14 mouse cellular contexts compared by ENCODE assay signal in the genomic region with DNA sequence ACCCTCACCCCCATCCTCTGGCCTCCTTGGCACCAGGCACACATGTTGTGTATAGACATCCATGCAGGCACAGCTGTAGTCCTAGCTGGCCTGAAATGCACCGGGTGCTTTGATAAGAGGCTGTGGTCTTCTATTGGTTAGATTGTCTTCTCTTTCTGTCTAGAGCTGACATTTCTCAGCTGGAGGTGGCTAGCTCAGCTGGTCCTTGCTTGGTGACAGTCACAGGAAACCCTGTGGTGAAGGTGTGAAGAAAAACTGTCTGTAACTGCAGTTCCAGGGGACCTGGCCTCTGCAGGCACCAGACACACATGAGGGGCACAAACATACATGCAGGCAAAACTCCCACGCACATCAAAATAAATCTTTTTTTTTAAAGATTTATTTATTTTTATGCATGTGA.
"Had no signal": no experiment of that assay in that cellular context is flagged by ENCODE, and none has a peak within 500 bp of the region (broad histone marks: within the 10 kb centered on the region; RNA-seq: fewer than 3 reads in every experiment).

No protein-coding gene starts in this region.

- H3K36me3 ChIP-seq: lung, embryonic 15.5 days had no signal

- DNase-seq: kidney, adult 2 months; kidney, postnatal 25 days; liver, embryonic 13.5 days; liver, postnatal 0 days; lung, postnatal 14 days; right cerebral cortex, adult 18-20 months; spleen, adult 18-20 months; thymus, adult 2 months; thymus, postnatal 25 days had no signal

- H3K27me3 ChIP-seq: limb, embryonic 15.5 days; liver, embryonic 13.5 days; lung, embryonic 15.5 days had no signal

- H3K9me3 ChIP-seq: limb, embryonic 15.5 days; liver, embryonic 13.5 days; lung, embryonic 15.5 days; midbrain, embryonic 10.5 days had no signal

- H3K4me1 ChIP-seq: limb, embryonic 15.5 days; lung, embryonic 15.5 days; midbrain, embryonic 10.5 days had no signal

- H3K27ac ChIP-seq: limb, embryonic 15.5 days; liver, embryonic 13.5 days; lung, embryonic 15.5 days; midbrain, embryonic 10.5 days had no signal

- ATAC-seq: intestine, embryonic 16.5 days; liver, postnatal 0 days; midbrain, embryonic 16.5 days had no signal

- H3K4me2 ChIP-seq: limb, embryonic 15.5 days; liver, embryonic 13.5 days; lung, embryonic 15.5 days had no signal

- H3K9ac ChIP-seq: limb, embryonic 15.5 days; liver, embryonic 13.5 days; liver, postnatal 0 days; lung, embryonic 15.5 days had no signal

- H3K4me3 ChIP-seq: limb, embryonic 15.5 days; liver, embryonic 13.5 days; lung, embryonic 15.5 days; midbrain, embryonic 10.5 days had no signal
